In genomic region chr8:92817928-92818818, GRCm38 (mm10) we compare ENCODE assay signal across 8 mouse cellular contexts. TPM values are rescaled to one million over a fixed set of nuclear protein-coding genes. Genes with fewer than 3 reads are reported as not detected.
DNase-seq lines count a peak whose midpoint lies in the region; ATAC-seq lines count a peak whose summit lies in the region.

No protein-coding gene starts in this region.

- no peak overlapping the region for H3K4me3 ChIP-seq in intestine, embryonic 15.5 days (replicated peaks)
- no peak overlapping the region for H3K4me3 ChIP-seq in midbrain, embryonic 10.5 days

- H3K9ac ChIP-seq in intestine, embryonic 15.5 days: no peak overlapping the region

- H3K4me1 ChIP-seq in intestine, embryonic 15.5 days (replicated peaks): no peaks in the 10 kb centered on the region
- peaks cover 5% of the 10 kb centered on the region; the same call in 1 of the 2 replicates for H3K4me1 ChIP-seq in midbrain, embryonic 10.5 days

- ATAC-seq in intestine, embryonic 15.5 days: peak; percentile 89

- H3K27me3 ChIP-seq in intestine, embryonic 15.5 days (replicated peaks): no peaks in the 10 kb centered on the region
- H3K27me3 ChIP-seq in midbrain, embryonic 10.5 days (ENCODE audit: low read depth, poor library complexity, severe bottlenecking): peaks cover 5% of the 10 kb centered on the region; the same call in 1 of the 2 replicates

- H3K4me2 ChIP-seq in intestine, embryonic 15.5 days (replicated peaks): no peak overlapping the region

- no peak overlapping the region for H3K27ac ChIP-seq in intestine, embryonic 15.5 days
- no peak overlapping the region for H3K27ac ChIP-seq in midbrain, embryonic 10.5 days (replicated peaks)

- H3K36me3 ChIP-seq in intestine, embryonic 15.5 days: no peaks in the 10 kb centered on the region
- no peaks in the 10 kb centered on the region for H3K36me3 ChIP-seq in midbrain, embryonic 10.5 days

- DNase-seq in adrenal gland, adult 8-10 months: peak; percentile 83
- peak; percentile 92 for DNase-seq in embryo, embryonic 11 days
- DNase-seq in gastrocnemius, postnatal 36 days: peak; percentile 87 to 91
- peak; percentile 90 to 92 for DNase-seq in left cerebral cortex, postnatal 10 days (ENCODE audit: extremely low spot score in 1 of 2, low spot score in 2 of 2)
- DNase-seq in midbrain, embryonic 10.5 days (ENCODE audit: low spot score): peak; percentile 91
- DNase-seq in right cerebral cortex, postnatal 36 days (ENCODE audit: low spot score in 2 of 2): peak; percentile 80 to 82
- peak; percentile 85 to 90 for DNase-seq in urinary bladder, postnatal 4 days (ENCODE audit: low spot score in 2 of 2)

- no peaks in the 10 kb centered on the region for H3K9me3 ChIP-seq in intestine, embryonic 15.5 days
- no peaks in the 10 kb centered on the region for H3K9me3 ChIP-seq in midbrain, embryonic 10.5 days (replicated peaks)

- intact Hi-C loops in gastrocnemius, postnatal 36 days (cut with DNase I): loop anchor here (1.0 kb wide), 2 partner anchors 64 to 180 kb away; no protein-coding TSS in a partner anchor
- intact Hi-C loops in left cerebral cortex, postnatal 10 days (cut with DNase I): loop anchor here (1.0 to 2.0 kb wide), 2 partner anchors 67 to 180 kb away; no protein-coding TSS in a partner anchor

- 17% methylated on average over 6 of the region's 6 CpGs for WGBS in intestine, embryonic 15.5 days
- 22% methylated on average over 6 of the region's 6 CpGs for WGBS in midbrain, embryonic 10.5 days

RNA-seq across cellular contexts. Expression of gene Mmp2, which starts 8.9 kb away (rescaled TPM):
- 10 to 100 TPM; 17.9 to 57.2 (median 28.4) TPM for total RNA-seq in adrenal gland, adult 8-10 months (2022)
- 10 to 100 TPM; 59.7 to 60.9 TPM for total RNA-seq in gastrocnemius, postnatal 36 days (2021)
- 150 and 159 TPM in 2 replicates for polyA plus RNA-seq in intestine, embryonic 15.5 days (2015; fragmentation: Nextera tagmentation; extraction: Ambion mirVana)
- 1 to 10 TPM; 6.1 to 6.6 TPM for total RNA-seq in left cerebral cortex, postnatal 10 days (2021)
- polyA plus RNA-seq in midbrain, embryonic 10.5 days (2016; fragmentation: Nextera tagmentation; extraction: Ambion mirVana): 46.9 and 49.2 TPM in 2 replicates

RNA-seq across cellular contexts. Expression of gene Lpcat2, which starts 37.0 kb away (rescaled TPM):
- total RNA-seq in adrenal gland, adult 8-10 months (2022): 10 to 100 TPM in 2 of 4 experiments, 1 to 10 TPM in 2; 2.8 to 21.3 (median 11.3) TPM
- under 1 TPM; 0.32 to 0.43 TPM for total RNA-seq in gastrocnemius, postnatal 36 days (2021)
- 6.7 and 6.8 TPM in 2 replicates for polyA plus RNA-seq in intestine, embryonic 15.5 days (2015; fragmentation: Nextera tagmentation; extraction: Ambion mirVana)
- 10 to 100 TPM in 1 of 2 experiments, 1 to 10 TPM in 1; 8.9 to 11.2 TPM for total RNA-seq in left cerebral cortex, postnatal 10 days (2021)
- polyA plus RNA-seq in midbrain, embryonic 10.5 days (2016; fragmentation: Nextera tagmentation; extraction: Ambion mirVana): 3.0 and 3.9 TPM in 2 replicates
